Mouse (Mus musculus) ES-E14 (cell line): Measurements from ENCODE around the gene Sept9. TPM values are rescaled to one million over a fixed set of nuclear protein-coding genes. Genes with fewer than 3 reads are reported as not detected.

ENCODE experiments used
- DNase-seq: peaks from one replicate; pipeline ENCODE4 v3.0.0-alpha.2; 2013; ENCODE audit warnings: low read depth, low spot score
- H3K27ac ChIP-seq: 2 replicates; pipeline ENCODE4 v1.5.1; 2012; ENCODE audit warnings: low read depth, mild to moderate bottlenecking, low read length, moderate library complexity, mixed read lengths; ENCODE audit not compliant: poor library complexity, insufficient read depth, severe bottlenecking
- H3K36me3 ChIP-seq: 2 replicates; pipeline ENCODE4 v1.6.1; 2012; ENCODE audit warnings: mild to moderate bottlenecking, low read length, moderate library complexity, mixed read lengths; ENCODE audit not compliant: control insufficient read depth, poor library complexity, insufficient read depth, severe bottlenecking
- H3K4me1 ChIP-seq, 2 experiments: fragments of 150-350 bp in 1 of 2; sonication (generic) in 1 of 2; 2 replicates each; pipeline ENCODE4 v1.6.1; 2012; ENCODE audit warnings: low read length in 2 of 2, mild to moderate bottlenecking in 1 of 2, mixed read lengths in 1 of 2; ENCODE audit not compliant: control insufficient read depth in 2 of 2, insufficient read depth in 2 of 2, poor library complexity in 1 of 2
- H3K4me3 ChIP-seq, 2 experiments: fragments of 150-350 bp in 1 of 2; sonication (generic) in 1 of 2; 2 replicates each; pipeline ENCODE4 v1.5.1; 2012; ENCODE audit warnings: low read length in 2 of 2, low read depth in 1 of 2, mild to moderate bottlenecking in 1 of 2, mixed read lengths in 1 of 2; ENCODE audit not compliant: insufficient read depth in 1 of 2, poor library complexity in 1 of 2, severe bottlenecking in 1 of 2
- H3K9ac ChIP-seq: 2 replicates; pipeline ENCODE4 v1.6.1; 2012; ENCODE audit warnings: low read depth, mild to moderate bottlenecking, low read length, mixed read lengths; ENCODE audit not compliant: poor library complexity, insufficient read depth, severe bottlenecking
- H3K9me3 ChIP-seq: fragments of 150-350 bp; sonication (generic); 2 replicates; pipeline ENCODE4 v1.6.1; 2012; ENCODE audit warnings: low read depth, mild to moderate bottlenecking, low read length; ENCODE audit not compliant: control insufficient read depth, insufficient read depth
- CHD2 ChIP-seq: IDR thresholded peaks from 2 replicates; pipeline ENCODE4 v1.6.1; 2014; ENCODE audit warnings: mild to moderate bottlenecking, low read depth, low read length, inconsistent platforms
- HCFC1 ChIP-seq: IDR thresholded peaks from 2 replicates; pipeline ENCODE4 v1.6.1; 2012; ENCODE audit warnings: low read length, inconsistent platforms, borderline replicate concordance; ENCODE audit not compliant: insufficient read depth
- MAFK ChIP-seq: IDR thresholded peaks from 2 replicates; pipeline ENCODE4 v1.6.1; 2014; ENCODE audit warnings: mild to moderate bottlenecking, low read depth, low read length, inconsistent platforms; ENCODE audit not compliant: insufficient read depth
- ZC3H11A ChIP-seq: IDR thresholded peaks from 2 replicates; pipeline ENCODE4 v1.6.1; 2012; ENCODE audit warnings: low read depth, mild to moderate bottlenecking, inconsistent platforms, low read length, borderline replicate concordance
- ZNF384 ChIP-seq: IDR thresholded peaks from 2 replicates; pipeline ENCODE4 v1.6.1; 2012; ENCODE audit warnings: low read depth, low read length, inconsistent platforms
- in situ Hi-C, 2 experiments: fragments of 600-800 bp; cut with MboI; formaldehyde crosslinking; loops; one replicate each; pipeline ENCODE4 v1.15.1; 2025; ENCODE audit warnings: low sequenced_read_pairs in 2 of 2, inconsistent platforms in 1 of 2; ENCODE audit not compliant: unreplicated experiment in 2 of 2
- total RNA-seq: library from RNA; depleted of rRNA; stranded (reverse); fragments of 300-350 nt; gene quantifications from 2 replicates; pipeline ENCODE4 v1.2.3, GENCODE M21; 2012

Sept9 gene
- total RNA-seq, 1 experiment: 65.7 TPM

GRCm38 (mm10) chr11:117205042-117205441 lies 5.6 kb downstream of the Sept9 start:
- Histone ChIP-seq H3K9me3 (no peaks in the 10 kb centered on the region), H3K4me1 (peaks cover 4 to 9% of the 10 kb centered on the region in 2 experiments; a peak in 1 of 4 replicates), H3K27ac (no peak overlapping the region), H3K9ac (no peak overlapping the region), H3K4me3 (no peak overlapping the region), H3K36me3 (no peaks in the 10 kb centered on the region)
- no peak for DNase-seq
- TF ChIP-seq ZC3H11A (no peak), CHD2 (no peak), MAFK (no peak), HCFC1 (no peak), ZNF384 (no peak)
- in situ Hi-C loops: no loop called here

DNA sequence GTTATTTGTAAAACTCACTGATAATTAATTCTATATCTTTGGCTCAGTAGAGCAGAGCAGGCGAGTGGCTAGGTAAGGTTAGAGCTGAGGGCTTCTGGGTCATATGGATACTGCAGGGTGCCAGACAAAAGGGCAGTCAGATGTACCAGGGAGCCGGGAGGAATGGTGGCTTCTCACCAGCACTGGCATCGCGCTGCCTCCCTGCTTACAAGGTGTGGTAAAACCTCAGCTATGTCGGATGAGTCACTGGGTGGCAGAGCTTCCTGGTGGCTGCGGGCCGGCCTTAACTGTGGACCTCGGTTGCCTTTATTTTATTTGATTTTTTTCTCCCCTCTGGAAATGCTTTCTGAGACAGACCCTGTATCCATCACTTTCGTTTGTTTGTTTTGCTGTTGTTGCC lies 6.0 kb downstream of the Sept9 start:
- no peak for DNase-seq
- TF ChIP-seq ZC3H11A: no peak
- no peak for TF ChIP-seq HCFC1
- no peak for TF ChIP-seq MAFK
- TF ChIP-seq ZNF384: no peak
- no peak for TF ChIP-seq CHD2
- H3K4me1 ChIP-seq: peaks cover 4 to 9% of the 10 kb centered on the region in 2 experiments; a peak in 1 of 4 replicates
- H3K36me3 ChIP-seq: no peaks in the 10 kb centered on the region
- in situ Hi-C loops: no loop called here
- H3K4me3 ChIP-seq: no peak overlapping the region
- no peak overlapping the region for H3K27ac ChIP-seq
- H3K9ac ChIP-seq: no peak overlapping the region
- no peaks in the 10 kb centered on the region for H3K9me3 ChIP-seq

GRCm38 (mm10) chr11:117207436-117207835 lies 8.0 kb downstream of the Sept9 start:
- H3K9ac ChIP-seq: no peak overlapping the region
- H3K36me3 ChIP-seq: no peaks in the 10 kb centered on the region
- no peaks in the 10 kb centered on the region for H3K9me3 ChIP-seq
- peaks cover 4 to 9% of the 10 kb centered on the region in 2 experiments; a peak in 1 of 4 replicates for H3K4me1 ChIP-seq
- H3K4me3 ChIP-seq: no peak overlapping the region
- no peak overlapping the region for H3K27ac ChIP-seq
- TF ChIP-seq CHD2: no peak
- TF ChIP-seq MAFK: no peak
- no peak for TF ChIP-seq HCFC1
- no peak for TF ChIP-seq ZC3H11A
- TF ChIP-seq ZNF384: no peak
- no peak for DNase-seq
- in situ Hi-C loops: no loop called here

GRCm38 (mm10) chr11:117208151-117208673 lies 8.8 kb downstream of the Sept9 start:
- H3K9me3 ChIP-seq: no peaks in the 10 kb centered on the region
- TF ChIP-seq HCFC1: no peak
- TF ChIP-seq MAFK: no peak
- no peak for TF ChIP-seq ZC3H11A
- no peak overlapping the region for H3K27ac ChIP-seq
- no peaks in the 10 kb centered on the region for H3K36me3 ChIP-seq
- in situ Hi-C loops: no loop called here
- H3K4me1 ChIP-seq: peaks cover 4 to 11% of the 10 kb centered on the region in 2 experiments; a peak in 1 of 4 replicates
- H3K4me3 ChIP-seq: no peak overlapping the region
- no peak overlapping the region for H3K9ac ChIP-seq
- no peak for DNase-seq

DNA sequence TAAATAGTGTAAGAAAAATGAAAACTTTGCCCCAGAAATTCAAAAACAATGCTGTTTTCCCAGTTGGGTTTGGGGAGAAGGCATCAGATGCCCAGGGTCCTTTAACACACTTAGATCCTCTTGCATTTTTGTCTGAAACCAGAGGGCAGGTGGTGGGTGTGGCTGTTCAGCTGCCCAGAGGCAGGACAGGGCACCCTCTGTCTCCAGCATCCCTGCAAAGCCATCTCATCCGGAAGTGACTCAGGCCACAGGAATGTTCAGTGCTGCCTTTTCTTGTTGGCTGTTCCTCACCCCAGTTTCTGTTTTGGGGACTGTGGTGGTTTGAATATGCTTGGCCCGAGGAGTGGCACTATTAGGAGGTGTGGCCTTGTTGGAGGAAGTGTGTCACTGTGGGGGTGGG lies 17.3 kb downstream of the Sept9 start:
- no peak for DNase-seq
- H3K9me3 ChIP-seq: no peaks in the 10 kb centered on the region
- H3K9ac ChIP-seq: no peak overlapping the region
- no peak overlapping the region for H3K4me3 ChIP-seq
- peaks cover 0 to 6% of the 10 kb centered on the region in 2 experiments; a peak in 1 of 4 replicates for H3K4me1 ChIP-seq
- in situ Hi-C loops: no loop called here
- no peaks in the 10 kb centered on the region for H3K36me3 ChIP-seq
- no peak overlapping the region for H3K27ac ChIP-seq
- TF ChIP-seq MAFK (no peak), ZC3H11A (no peak), CHD2 (no peak), ZNF384 (no peak), HCFC1 (no peak)
